Mouse (Mus musculus) cerebellum, adult 2 months (tissue): Measurements from ENCODE around the gene Ran.

Experiments used
- CTCF ChIP-seq: fragments of 200-500 bp; IDR thresholded peaks from 2 replicates; pipeline ENCODE4 v1.5.1; 2011; ENCODE audit warnings: low read depth, mild to moderate bottlenecking, control low read depth, low read length, moderate library complexity, borderline replicate concordance; ENCODE audit not compliant: insufficient read depth
- POLR2A ChIP-seq: fragments of 200-500 bp; IDR thresholded peaks from 2 replicates; pipeline ENCODE4 v1.6.1; 2011; ENCODE audit warnings: low read length, control low read depth, borderline replicate concordance; ENCODE audit not compliant: insufficient read depth

GRCm38 (mm10) chr5:128987141-128987954 lies 32.5 kb upstream of the Ran start:
- TF ChIP-seq CTCF = no peak
- no peak for TF ChIP-seq POLR2A
